Mouse (Mus musculus): ENCODE measurements around the gene Ugt1a8.
"Not testable (repeated sequence)": the region's sequence is repeated elsewhere in the genome, so short reads cannot be mapped to it uniquely, and the experiment has no call there.

GRCm38 (mm10) chr1:88109027-88109557 lies 21.5 kb downstream of the Ugt1a8 start:
- TF ChIP-seq CTCF (IDR thresholded peaks at IDR 0.05; ENCODE audit: low read depth, low read length); POLR2A (IDR thresholded peaks at IDR 0.05; ENCODE audit: extremely low read depth, insufficient read depth, low read length): not testable (repeated sequence)
